Mouse (Mus musculus) hindbrain, embryonic 14.5 days (tissue): ENCODE results near the gene Uqcrfs1. TPM values are rescaled to one million over a fixed set of nuclear protein-coding genes. Genes with fewer than 3 reads are reported as not detected.
A peak's percentile ranks its signal among the peaks of the same experiment; 100 is the strongest.

Experiments used
- ATAC-seq: fragments of 200-750 bp; cut with Nextera tagmentation; 2 replicates; pipeline ENCODE4 v1.8.0; 2017; ENCODE audit warnings: moderate number of reproducible peaks, mild to moderate bottlenecking, moderate TSS enrichment, moderate library complexity; ENCODE audit not compliant: low FRiP score
- DNase-seq: peaks from one replicate; pipeline ENCODE4 v3.0.0-alpha.2; 2015; ENCODE audit warnings: low spot score
- H3K27ac ChIP-seq: fragments of 300-500 bp; sonication (generic); 2 replicates; pipeline ENCODE4 v1.5.1; 2014; ENCODE audit warnings: mild to moderate bottlenecking, moderate library complexity
- H3K27me3 ChIP-seq: fragments of 300-500 bp; sonication (generic); 2 replicates; pipeline ENCODE4 v1.6.1; 2014; ENCODE audit warnings: mild to moderate bottlenecking, low read length, mixed read lengths; ENCODE audit not compliant: control insufficient read depth, insufficient read depth
- H3K36me3 ChIP-seq: fragments of 300-500 bp; sonication (generic); replicated peaks from 2 replicates; pipeline ENCODE4 v1.6.1; 2014; ENCODE audit not compliant: control insufficient read depth, insufficient read depth
- H3K4me1 ChIP-seq: fragments of 300-500 bp; sonication (generic); replicated peaks from 2 replicates; pipeline ENCODE4 v1.6.1; 2014; ENCODE audit warnings: antibody characterized with exemption, low read length, mixed read lengths; ENCODE audit not compliant: control insufficient read depth, insufficient read depth
- H3K4me2 ChIP-seq: fragments of 300-500 bp; sonication (generic); replicated peaks from 2 replicates; pipeline ENCODE4 v1.6.1; 2014; ENCODE audit warnings: mild to moderate bottlenecking, moderate library complexity
- H3K4me3 ChIP-seq: fragments of 300-500 bp; sonication (generic); replicated peaks from 2 replicates; pipeline ENCODE4 v1.5.1; 2014; ENCODE audit warnings: mild to moderate bottlenecking, low read length
- H3K9ac ChIP-seq: fragments of 300-500 bp; sonication (generic); 2 replicates; pipeline ENCODE4 v1.6.1; 2014
- H3K9me3 ChIP-seq: fragments of 300-500 bp; sonication (generic); 2 replicates; pipeline ENCODE4 v1.6.1; 2016; ENCODE audit warnings: low read length; ENCODE audit not compliant: control insufficient read depth
- WGBS: fragments of 180-500 bp; shearing (Covaris S2); extraction: QIAGEN DNeasy Blood & Tissue Kit; methylation state at CpG from one replicate; pipeline ENCODE4 v1.1.7; 2014; 5-methylcytosine and 5-hydroxymethylcytosine counted together
- polyA plus RNA-seq: library from polyadenylated mRNA; unstranded; fragments of >200 nt; fragmentation: Nextera tagmentation; extraction: Ambion mirVana; gene quantifications from 2 replicates; pipeline ENCODE4 v1.2.1, GENCODE M21; 2014

Uqcrfs1 gene
- polyA plus RNA-seq = 312 and 319 TPM in 2 replicates

DNA sequence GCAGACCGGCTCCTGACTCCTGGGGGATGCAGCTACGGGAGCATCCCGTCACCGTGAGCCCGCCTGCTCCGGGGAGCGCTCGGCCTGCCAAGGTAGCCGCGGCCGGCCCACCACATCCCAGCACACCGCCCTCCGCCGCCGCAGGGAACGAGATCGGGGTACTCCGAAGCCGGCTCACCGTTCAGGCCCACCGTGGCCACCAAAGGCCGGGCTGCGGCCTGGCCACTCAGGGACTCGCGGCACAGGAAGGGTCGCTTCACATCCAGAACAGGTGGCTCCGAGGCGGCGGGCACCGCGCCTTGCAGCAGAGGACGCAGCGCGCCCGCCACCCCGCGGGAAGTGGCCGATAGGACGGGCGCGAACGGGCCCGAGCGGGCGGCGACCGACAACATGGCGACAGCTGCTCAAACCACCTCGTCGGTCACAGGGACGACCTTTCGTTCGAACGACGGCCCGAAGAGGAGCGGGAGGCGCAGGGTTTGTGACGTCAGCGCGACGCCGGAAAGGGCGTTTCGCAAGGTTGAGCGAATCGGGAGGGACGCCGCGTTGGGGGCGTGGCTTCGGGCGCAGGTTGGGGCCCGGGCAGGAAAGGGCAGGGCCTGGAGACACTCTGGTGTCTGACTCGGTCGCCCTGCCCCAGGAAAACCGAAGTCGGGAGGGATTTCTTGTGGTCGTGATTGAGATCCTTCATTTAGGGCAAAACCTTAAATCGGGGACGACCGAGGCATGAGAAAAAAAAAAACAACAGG is at the start of gene Uqcrfs1:
Gene Uqcrfs1 (minus strand): TSS at position 507 of the 749 bp plus-strand sequence.
- under 1% methylated on average over 82 of the region's 82 CpGs for WGBS

DNA sequence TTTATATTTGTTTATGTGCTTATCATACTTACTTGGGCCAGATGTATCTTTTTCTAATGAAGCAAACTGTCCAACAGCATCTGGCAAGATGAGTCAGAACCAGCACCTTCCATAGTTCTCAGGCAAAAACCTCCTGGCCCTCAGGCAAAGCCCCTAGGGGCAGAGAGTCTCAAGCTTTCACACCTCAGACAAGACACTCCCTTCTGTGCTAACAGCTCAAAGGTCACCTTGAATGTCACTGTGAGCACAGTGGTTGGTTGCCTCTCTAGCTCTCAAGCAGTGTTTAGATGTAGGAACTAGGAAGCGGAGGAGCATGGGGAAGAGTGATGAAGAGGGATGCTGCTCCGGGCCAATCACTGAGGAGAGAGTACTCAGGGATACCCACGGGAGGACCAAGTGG is 40.6 kb upstream of the Uqcrfs1 start:
- no peak for ATAC-seq
- 91% methylated on average over 3 of the region's 3 CpGs for WGBS
- DNase-seq = no peak

More for the DNA sequence above, at the start of gene Uqcrfs1:
- peak; percentile 100 for ATAC-seq
- Histone ChIP-seq H3K36me3 (peaks cover 10% of the 10 kb centered on the region), H3K4me2 (peak within 1 kb of the TSS; percentile 90), H3K4me3 (peak within 1 kb of the TSS; percentile 94), H3K27me3 (no peaks in the 10 kb centered on the region), H3K4me1 (peaks cover 17% of the 10 kb centered on the region), H3K9me3 (no peaks in the 10 kb centered on the region), H3K27ac (peak within 1 kb of the TSS; percentile 82), H3K9ac (peak within 1 kb of the TSS; percentile 96)
- DNase-seq = peak; percentile 99

DNA sequence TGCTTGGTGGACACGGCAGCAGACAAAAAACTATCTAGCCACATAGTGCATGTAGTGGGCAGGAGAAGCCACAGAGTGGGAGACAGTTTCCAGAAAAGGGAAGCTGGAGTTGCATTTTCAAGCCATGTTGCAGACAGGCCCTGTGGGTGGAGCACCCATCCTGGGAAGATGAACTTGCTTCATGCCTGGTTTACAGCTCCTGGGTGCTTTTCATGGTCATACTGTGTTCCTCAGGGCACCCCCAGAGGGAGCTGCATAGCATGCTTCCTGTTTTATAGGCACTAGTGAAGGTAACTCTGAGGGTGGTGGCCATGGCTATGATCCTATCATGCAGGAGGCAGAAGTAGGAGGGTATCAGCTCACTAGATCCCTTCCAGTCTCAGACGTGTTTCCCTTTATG is 37.4 kb upstream of the Uqcrfs1 start:
- Histone ChIP-seq H3K4me1 (no peaks in the 10 kb centered on the region), H3K4me3 (no peak overlapping the region), H3K4me2 (no peak overlapping the region), H3K36me3 (no peaks in the 10 kb centered on the region), H3K27ac (no peak overlapping the region), H3K9me3 (no peaks in the 10 kb centered on the region), H3K9ac (no peak overlapping the region), H3K27me3 (no peaks in the 10 kb centered on the region)
- DNase-seq (no peak), ATAC-seq (no peak)
- 70% methylated on average over 2 of the region's 2 CpGs for WGBS

More for the DNA sequence above, 40.6 kb upstream of the Uqcrfs1 start:
- H3K4me2 ChIP-seq = no peak overlapping the region
- H3K36me3 ChIP-seq = no peaks in the 10 kb centered on the region
- no peaks in the 10 kb centered on the region for H3K9me3 ChIP-seq
- H3K27me3 ChIP-seq = no peaks in the 10 kb centered on the region
- H3K27ac ChIP-seq = no peak overlapping the region
- H3K9ac ChIP-seq = no peak overlapping the region
- no peak overlapping the region for H3K4me3 ChIP-seq
- H3K4me1 ChIP-seq = no peaks in the 10 kb centered on the region

DNA sequence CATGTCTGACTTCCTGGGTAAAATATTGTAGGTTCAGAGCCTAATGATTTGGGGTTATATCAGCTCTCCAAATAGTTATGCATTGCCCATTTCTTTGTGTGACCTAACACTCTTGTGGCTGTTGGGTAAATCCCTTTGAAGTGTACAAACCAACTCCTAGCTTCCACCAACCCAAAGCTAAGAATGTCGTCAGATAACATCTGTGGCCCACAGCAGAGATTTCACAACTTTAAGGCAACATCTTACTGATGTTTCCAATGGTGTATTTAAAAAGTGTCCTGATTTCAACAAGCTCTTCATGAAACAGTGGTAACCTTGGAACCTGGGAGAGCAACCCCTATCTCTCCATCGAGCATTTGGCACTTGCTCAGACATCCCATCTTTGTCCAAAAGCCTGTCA is 33.6 kb upstream of the Uqcrfs1 start:
- DNase-seq (no peak), ATAC-seq (no peak)
- no peaks in the 10 kb centered on the region for H3K9me3 ChIP-seq
- no peak overlapping the region for H3K4me3 ChIP-seq
- no peak overlapping the region for H3K4me2 ChIP-seq
- no peak overlapping the region for H3K27ac ChIP-seq
- no peaks in the 10 kb centered on the region for H3K27me3 ChIP-seq
- H3K9ac ChIP-seq = no peak overlapping the region
- H3K4me1 ChIP-seq = no peaks in the 10 kb centered on the region
- H3K36me3 ChIP-seq = no peaks in the 10 kb centered on the region
- 87% methylated on average over 2 of the region's 2 CpGs for WGBS

DNA sequence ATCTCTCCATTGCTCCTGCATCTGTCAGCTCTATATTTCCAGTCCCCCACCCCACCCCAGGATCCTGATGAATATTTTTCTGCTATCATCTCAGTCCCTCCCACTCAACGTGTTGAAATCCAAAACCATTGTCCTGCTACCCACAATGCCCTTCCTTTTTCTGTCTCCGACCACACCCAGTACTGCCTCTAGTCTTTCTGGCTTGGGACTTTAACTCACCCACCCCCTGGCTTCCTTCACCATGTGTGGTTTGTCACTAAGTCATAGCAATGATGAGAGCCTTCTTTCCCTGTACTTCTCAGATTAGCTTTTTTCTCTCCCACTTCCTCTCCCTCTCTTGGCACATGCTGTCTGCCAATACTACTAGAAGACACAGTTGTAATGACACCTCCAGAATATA is 31.7 kb upstream of the Uqcrfs1 start:
- no peaks in the 10 kb centered on the region for H3K36me3 ChIP-seq
- no peak overlapping the region for H3K27ac ChIP-seq
- 84% methylated on average over 2 of the region's 2 CpGs for WGBS
- H3K9me3 ChIP-seq = no peaks in the 10 kb centered on the region
- no peak overlapping the region for H3K4me2 ChIP-seq
- H3K27me3 ChIP-seq = no peaks in the 10 kb centered on the region
- DNase-seq (no peak), ATAC-seq (no peak)
- no peaks in the 10 kb centered on the region for H3K4me1 ChIP-seq
- H3K4me3 ChIP-seq = no peak overlapping the region
- no peak overlapping the region for H3K9ac ChIP-seq

DNA sequence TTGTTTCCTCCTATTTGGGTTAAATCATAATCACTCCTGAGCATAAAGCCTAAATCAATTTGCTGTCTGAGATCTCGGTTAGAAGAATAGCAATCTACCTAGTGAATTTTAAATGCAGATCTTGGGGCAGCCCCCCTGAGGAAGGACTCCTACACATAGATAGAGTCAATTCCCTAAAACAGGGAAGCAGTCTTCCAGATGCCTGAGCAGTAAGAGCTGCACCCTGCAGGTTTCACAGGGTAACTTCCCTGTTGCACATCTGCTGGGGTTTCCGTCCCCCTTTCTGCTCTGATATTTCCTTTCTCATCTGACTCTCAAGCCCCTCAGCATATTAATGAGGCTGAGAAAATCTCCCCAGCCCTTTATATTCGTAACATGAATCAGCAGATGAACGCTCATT is 27.8 kb upstream of the Uqcrfs1 start:
- DNase-seq (no peak), ATAC-seq (no peak)
- Histone ChIP-seq H3K4me1 (no peaks in the 10 kb centered on the region), H3K9me3 (no peaks in the 10 kb centered on the region), H3K4me2 (no peak overlapping the region), H3K27ac (no peak overlapping the region), H3K27me3 (no peaks in the 10 kb centered on the region), H3K4me3 (no peak overlapping the region), H3K9ac (no peak overlapping the region), H3K36me3 (no peaks in the 10 kb centered on the region)
- 62% methylated on average over 4 of the region's 4 CpGs for WGBS

DNA sequence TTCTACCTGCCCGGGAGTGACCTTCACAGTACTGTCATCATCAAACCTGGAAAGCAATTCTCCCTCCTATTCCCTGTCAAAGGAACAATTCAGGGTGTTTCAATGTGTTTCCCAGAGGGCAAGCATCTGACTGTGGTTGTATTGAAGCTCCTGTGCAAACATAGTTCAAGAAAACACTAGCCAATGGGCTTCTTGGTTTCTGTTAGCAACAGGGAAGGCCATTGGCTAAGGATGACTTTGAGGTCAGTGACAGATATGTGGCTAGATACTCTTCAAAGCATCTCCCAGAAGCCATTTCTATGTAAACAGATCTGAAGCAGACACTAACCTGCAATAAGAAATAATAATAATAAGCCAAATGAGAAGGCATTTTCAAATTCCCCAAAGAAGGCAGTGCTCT is 25.0 kb upstream of the Uqcrfs1 start:
- no peak for DNase-seq
- Histone ChIP-seq H3K9ac (no peak overlapping the region), H3K4me3 (no peak overlapping the region), H3K27me3 (no peaks in the 10 kb centered on the region), H3K4me2 (no peak overlapping the region), H3K4me1 (no peaks in the 10 kb centered on the region), H3K27ac (no peak overlapping the region), H3K36me3 (no peaks in the 10 kb centered on the region), H3K9me3 (no peaks in the 10 kb centered on the region)
- no peak for ATAC-seq
- WGBS = 87% methylated on average over 1 of the region's 1 CpGs

DNA sequence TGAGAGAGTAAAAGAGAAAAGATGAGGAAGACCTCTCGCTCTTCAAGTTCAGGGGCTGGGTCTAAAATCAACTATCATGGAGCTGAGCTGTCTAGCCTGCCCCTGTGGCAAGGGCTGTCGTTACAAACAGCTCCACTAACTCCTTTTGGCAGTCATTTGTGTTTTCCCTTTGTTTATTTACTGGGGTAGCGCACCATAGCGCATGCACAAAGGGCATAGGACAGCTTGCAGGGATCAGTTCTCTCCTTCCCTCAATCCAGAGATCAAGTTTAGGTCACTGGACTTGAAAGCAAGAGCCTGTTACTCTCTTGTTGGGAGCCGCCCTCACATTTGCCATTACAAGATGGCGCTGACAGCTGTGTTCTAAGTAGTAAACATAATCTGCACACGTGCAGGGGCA is 22.4 kb upstream of the Uqcrfs1 start:
- Histone ChIP-seq H3K4me3 (no peak overlapping the region), H3K27ac (no peak overlapping the region), H3K9me3 (no peaks in the 10 kb centered on the region), H3K36me3 (no peaks in the 10 kb centered on the region), H3K4me1 (no peaks in the 10 kb centered on the region), H3K27me3 (no peaks in the 10 kb centered on the region), H3K9ac (no peak overlapping the region), H3K4me2 (no peak overlapping the region)
- DNase-seq (no peak), ATAC-seq (no peak)
- 67% methylated on average over 6 of the region's 7 CpGs for WGBS

DNA sequence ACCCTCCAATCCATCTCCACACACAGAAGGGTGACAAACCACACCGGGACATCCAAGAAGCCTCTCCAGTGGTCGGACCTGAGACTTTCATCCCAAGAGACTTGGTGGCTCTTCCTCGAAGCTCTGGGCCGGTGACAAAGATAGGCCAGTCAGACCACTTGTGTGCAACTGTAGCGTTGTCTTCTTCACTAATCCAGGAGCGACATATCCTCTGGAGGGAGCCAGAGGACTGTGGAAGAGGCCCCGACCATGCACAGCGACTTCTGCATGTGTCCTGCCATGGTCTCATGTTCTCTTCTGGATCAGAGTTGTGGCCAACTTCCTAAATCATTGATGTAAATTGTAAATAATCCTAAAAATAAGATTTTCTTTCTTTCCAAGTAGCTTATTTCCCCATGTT is 21.6 kb upstream of the Uqcrfs1 start:
- ATAC-seq = no peak
- 60% methylated on average over 8 of the region's 8 CpGs for WGBS
- H3K9me3 ChIP-seq = no peaks in the 10 kb centered on the region

More for the DNA sequence above, 21.6 kb upstream of the Uqcrfs1 start:
- DNase-seq = peak; percentile 45
- Histone ChIP-seq H3K27ac (no peak overlapping the region), H3K4me1 (no peaks in the 10 kb centered on the region), H3K9ac (no peak overlapping the region), H3K4me2 (no peak overlapping the region), H3K27me3 (no peaks in the 10 kb centered on the region), H3K36me3 (no peaks in the 10 kb centered on the region), H3K4me3 (no peak overlapping the region)
